Mouse (Mus musculus) layer of hippocampus, adult 2 months (tissue): Measurements from ENCODE around the gene Il10ra. TPM values are rescaled to one million over a fixed set of nuclear protein-coding genes. Genes with fewer than 3 reads are reported as not detected.

Experiments
- DNase-seq, 2 experiments: peaks; one replicate each; pipeline ENCODE4 v3.0.0; 2022; ENCODE audit warnings: low spot score in 2 of 2
- H3K27ac ChIP-seq: fragments of 200-600 bp; 2 replicates; pipeline ENCODE4 v1.8.1; 2022
- H3K4me3 ChIP-seq: fragments of 200-600 bp; 2 replicates; pipeline ENCODE4 v1.8.1; 2022; ENCODE audit warnings: mild to moderate bottlenecking
- CTCF ChIP-seq: fragments of 200-600 bp; conservative IDR thresholded peaks from 2 replicates; pipeline ENCODE4 v1.8.1; 2022; ENCODE audit warnings: antibody characterized with exemption, mild to moderate bottlenecking, moderate library complexity
- total RNA-seq, 2 experiments: library from RNA; stranded (reverse); gene quantifications; 2 replicates each; pipeline ENCODE4 v1.2.3; 2021

Il10ra gene
- total RNA-seq, 2 experiments from 2014 or later: 2.4 to 2.6 TPM

- Histone ChIP-seq H3K4me3 (no peak overlapping the region), H3K27ac (no peak overlapping the region)
- DNase-seq: no peak
- TF ChIP-seq CTCF: no peak
Measured at GRCm38 (mm10) chr9:45282466-45282865, 13.5 kb upstream of the Il10ra start.

- no peak for TF ChIP-seq CTCF
- H3K27ac ChIP-seq: peak overlapping the region; percentile 33; the same call in 1 of the 2 replicates
- H3K4me3 ChIP-seq: no peak overlapping the region
- no peak for DNase-seq
Measured at GRCm38 (mm10) chr9:45280891-45281290, 11.9 kb upstream of the Il10ra start.

- no peak for TF ChIP-seq CTCF
- no peak for DNase-seq
- H3K4me3 ChIP-seq: no peak overlapping the region
- peak overlapping the region; percentile 33; the same call in 1 of the 2 replicates for H3K27ac ChIP-seq
Measured at GRCm38 (mm10) chr9:45280059-45280458, 11.1 kb upstream of the Il10ra start.

- H3K27ac ChIP-seq: no peak overlapping the region
- no peak overlapping the region for H3K4me3 ChIP-seq
- no peak for DNase-seq
- TF ChIP-seq CTCF: no peak
Measured at GRCm38 (mm10) chr9:45274635-45275034, 5.7 kb upstream of the Il10ra start.

GRCm38 (mm10) chr9:45274218-45274617 lies 5.3 kb upstream of the Il10ra start:
- H3K27ac ChIP-seq: no peak overlapping the region

GRCm38 (mm10) chr9:45272213-45272612 lies 3.3 kb upstream of the Il10ra start:
- Histone ChIP-seq H3K4me3 (no peak overlapping the region), H3K27ac (no peak overlapping the region)
- no peak for DNase-seq
- no peak for TF ChIP-seq CTCF

More at GRCm38 (mm10) chr9:45274218-45274617, 5.3 kb upstream of the Il10ra start:
- H3K4me3 ChIP-seq: no peak overlapping the region
- no peak for TF ChIP-seq CTCF
- DNase-seq: no peak

GRCm38 (mm10) chr9:45268079-45268478 lies 870 bp downstream of the Il10ra start:
- Histone ChIP-seq H3K4me3 (no peak overlapping the region; the same call in 1 of the 2 replicates), H3K27ac (no peak overlapping the region)
- no peak for DNase-seq
- no peak for TF ChIP-seq CTCF

- H3K4me3 ChIP-seq: no peak overlapping the region; the same call in 1 of the 2 replicates
- H3K27ac ChIP-seq: no peak overlapping the region
- no peak for DNase-seq
- no peak for TF ChIP-seq CTCF
Measured at GRCm38 (mm10) chr9:45267099-45267498, 1.9 kb downstream of the Il10ra start.

- H3K27ac ChIP-seq: no peak overlapping the region
- no peak for TF ChIP-seq CTCF
- no peak overlapping the region for H3K4me3 ChIP-seq
- DNase-seq: no peak
Measured at GRCm38 (mm10) chr9:45261872-45262271, 7.1 kb downstream of the Il10ra start.

- Histone ChIP-seq H3K4me3 (no peak overlapping the region), H3K27ac (no peak overlapping the region)
- no peak for DNase-seq
- TF ChIP-seq CTCF: no peak
Measured at GRCm38 (mm10) chr9:45261466-45261865, 7.5 kb downstream of the Il10ra start.

GRCm38 (mm10) chr9:45259065-45259464 lies 9.9 kb downstream of the Il10ra start:
- H3K27ac ChIP-seq: no peak overlapping the region

GRCm38 (mm10) chr9:45255967-45256366 lies 13.0 kb downstream of the Il10ra start:
- no peak for TF ChIP-seq CTCF
- no peak for DNase-seq
- H3K27ac ChIP-seq: no peak overlapping the region
- H3K4me3 ChIP-seq: no peak overlapping the region

More at GRCm38 (mm10) chr9:45259065-45259464, 9.9 kb downstream of the Il10ra start:
- H3K4me3 ChIP-seq: no peak overlapping the region
- no peak for TF ChIP-seq CTCF
- no peak for DNase-seq

GRCm38 (mm10) chr9:45255431-45255830 lies 13.5 kb downstream of the Il10ra start:
- DNase-seq: no peak
- H3K4me3 ChIP-seq: no peak overlapping the region
- no peak for TF ChIP-seq CTCF
- no peak overlapping the region for H3K27ac ChIP-seq

- Histone ChIP-seq H3K27ac (no peak overlapping the region), H3K4me3 (no peak overlapping the region)
- no peak for TF ChIP-seq CTCF
- DNase-seq: no peak
Measured at GRCm38 (mm10) chr9:45254605-45255004, 14.3 kb downstream of the Il10ra start.

GRCm38 (mm10) chr9:45254021-45254420 lies 14.9 kb downstream of the Il10ra start:
- Histone ChIP-seq H3K4me3 (no peak overlapping the region), H3K27ac (no peak overlapping the region)
- no peak for DNase-seq
- no peak for TF ChIP-seq CTCF
